Mouse (Mus musculus) lung, adult 2 months (tissue): ENCODE measurements at regions not wholly inside any gene's neighbourhood (a gene's known extent, or its start where the extent isn't known, plus 50 kb on each side); places are given as distances from the start of the nearest gene placed in this dataset.

Experiments
- DNase-seq: peaks from one replicate; pipeline ENCODE4 v3.0.0; 2022
- H3K4me1 ChIP-seq: fragments of 200-500 bp; 2 replicates; pipeline ENCODE4 v1.6.1; 2011; ENCODE audit warnings: low read length; ENCODE audit not compliant: control insufficient read depth, insufficient read depth
- H3K4me3 ChIP-seq: fragments of 200-500 bp; replicated peaks from 2 replicates; pipeline ENCODE3; 2011; ENCODE audit warnings: low read depth, mild to moderate bottlenecking, control low read depth, low read length; ENCODE audit errors: extremely low read depth
- CTCF ChIP-seq: fragments of 200-500 bp; IDR thresholded peaks from 2 replicates; pipeline ENCODE4 v1.5.1; 2011; ENCODE audit warnings: mild to moderate bottlenecking, low read length, control low read depth; ENCODE audit not compliant: insufficient read depth
- POLR2A ChIP-seq: fragments of 200-500 bp; IDR thresholded peaks from 2 replicates; pipeline ENCODE4 v1.6.1; 2011; ENCODE audit warnings: low read depth, mild to moderate bottlenecking, control low read depth, low read length, borderline replicate concordance; ENCODE audit errors: extremely low read depth
- WGBS: fragments of 180-500 bp; shearing (Covaris S2); methylation state at CpG from one replicate; pipeline ENCODE4 v1.1.7; 2018; 5-methylcytosine and 5-hydroxymethylcytosine counted together

- TF ChIP-seq CTCF, result no peak
- no peak for DNase-seq
- H3K4me3 ChIP-seq, result no peak overlapping the region
- H3K4me1 ChIP-seq, result peaks cover 4% of the 10 kb centered on the region
- WGBS, result 79% methylated on average over 3 of the region's 3 CpGs
These were observed 169.8 kb downstream of the Plpp3 start for GRCm38 (mm10) chr4:105326989-105327388.

GRCm38 (mm10) chr4:105327711-105328471 is 170.7 kb downstream of the Plpp3 start:
- DNase-seq, result no peak
- H3K4me1 ChIP-seq, result peaks cover 4% of the 10 kb centered on the region
- 85% methylated on average over 5 of the region's 5 CpGs for WGBS
- TF ChIP-seq POLR2A (no peak), CTCF (no peak)
- H3K4me3 ChIP-seq, result no peak overlapping the region

- DNase-seq, result peak; percentile 64
- H3K4me3 ChIP-seq, result no peak overlapping the region
- no peak for TF ChIP-seq POLR2A
- TF ChIP-seq CTCF, result no peak
- 23% methylated on average over 10 of the region's 10 CpGs for WGBS
- H3K4me1 ChIP-seq, result peaks cover 4% of the 10 kb centered on the region
These were observed 171.6 kb downstream of the Plpp3 start for GRCm38 (mm10) chr4:105328776-105329175.

- TF ChIP-seq POLR2A (no peak), CTCF (no peak)
These were observed 174.9 kb downstream of the Plpp3 start for GRCm38 (mm10) chr4:105332081-105332480.

GRCm38 (mm10) chr4:105335872-105336271 is 178.7 kb downstream of the Plpp3 start:
- DNase-seq, result no peak
- WGBS, result 45% methylated on average over 1 of the region's 1 CpGs
- TF ChIP-seq CTCF, result no peak
- no peak for TF ChIP-seq POLR2A
- H3K4me3 ChIP-seq, result no peak overlapping the region
- no peaks in the 10 kb centered on the region; the same call in 1 of the 2 replicates for H3K4me1 ChIP-seq

More at GRCm38 (mm10) chr4:105332081-105332480, 174.9 kb downstream of the Plpp3 start:
- WGBS, result 82% methylated on average over 10 of the region's 10 CpGs
- DNase-seq, result no peak
- peaks cover 4% of the 10 kb centered on the region for H3K4me1 ChIP-seq
- H3K4me3 ChIP-seq, result no peak overlapping the region

- TF ChIP-seq CTCF, result no peak
- no peak for TF ChIP-seq POLR2A
- no peak for DNase-seq
- WGBS, result 63% methylated on average over 4 of the region's 4 CpGs
- Histone ChIP-seq H3K4me3 (no peak overlapping the region), H3K4me1 (no peaks in the 10 kb centered on the region; the same call in 1 of the 2 replicates)
These were observed 179.4 kb downstream of the Plpp3 start for GRCm38 (mm10) chr4:105336557-105336956.

- TF ChIP-seq POLR2A (no peak), CTCF (no peak)
- no peak for DNase-seq
- 66% methylated on average over 7 of the region's 7 CpGs for WGBS
- Histone ChIP-seq H3K4me1 (no peaks in the 10 kb centered on the region; the same call in 1 of the 2 replicates), H3K4me3 (no peak overlapping the region)
These were observed 181.0 kb downstream of the Plpp3 start for GRCm38 (mm10) chr4:105338131-105338530.

GRCm38 (mm10) chr4:105338861-105339260 is 181.7 kb downstream of the Plpp3 start:
- TF ChIP-seq POLR2A (no peak), CTCF (no peak)
- Histone ChIP-seq H3K4me3 (no peak overlapping the region), H3K4me1 (no peaks in the 10 kb centered on the region; the same call in 1 of the 2 replicates)
- DNase-seq, result no peak
- 53% methylated on average over 7 of the region's 7 CpGs for WGBS

- no peak for TF ChIP-seq CTCF
- no peak for TF ChIP-seq POLR2A
- no peak for DNase-seq
- WGBS, result 75% methylated on average over 7 of the region's 7 CpGs
These were observed 184.1 kb downstream of the Plpp3 start for GRCm38 (mm10) chr4:105341274-105341673.

GRCm38 (mm10) chr4:105346846-105347245 is 189.7 kb downstream of the Plpp3 start:
- no peak for TF ChIP-seq CTCF
- no peak for TF ChIP-seq POLR2A
- no peak overlapping the region for H3K4me3 ChIP-seq
- H3K4me1 ChIP-seq, result no peaks in the 10 kb centered on the region
- DNase-seq, result no peak
- WGBS, result 94% methylated on average over 8 of the region's 8 CpGs

More at GRCm38 (mm10) chr4:105341274-105341673, 184.1 kb downstream of the Plpp3 start:
- no peak overlapping the region for H3K4me3 ChIP-seq
- H3K4me1 ChIP-seq, result no peaks in the 10 kb centered on the region; the same call in 1 of the 2 replicates

- 71% methylated on average over 8 of the region's 8 CpGs for WGBS
- no peak overlapping the region for H3K4me3 ChIP-seq
- DNase-seq, result no peak
- H3K4me1 ChIP-seq, result no peaks in the 10 kb centered on the region
- TF ChIP-seq CTCF, result no peak
- no peak for TF ChIP-seq POLR2A
These were observed 190.8 kb downstream of the Plpp3 start for GRCm38 (mm10) chr4:105347911-105348310.
